Mouse (Mus musculus): ENCODE measurements around the gene Pars2.
A peak's percentile ranks its signal among the peaks of the same experiment; 100 is the strongest.

The Pars2 gene

DNA sequence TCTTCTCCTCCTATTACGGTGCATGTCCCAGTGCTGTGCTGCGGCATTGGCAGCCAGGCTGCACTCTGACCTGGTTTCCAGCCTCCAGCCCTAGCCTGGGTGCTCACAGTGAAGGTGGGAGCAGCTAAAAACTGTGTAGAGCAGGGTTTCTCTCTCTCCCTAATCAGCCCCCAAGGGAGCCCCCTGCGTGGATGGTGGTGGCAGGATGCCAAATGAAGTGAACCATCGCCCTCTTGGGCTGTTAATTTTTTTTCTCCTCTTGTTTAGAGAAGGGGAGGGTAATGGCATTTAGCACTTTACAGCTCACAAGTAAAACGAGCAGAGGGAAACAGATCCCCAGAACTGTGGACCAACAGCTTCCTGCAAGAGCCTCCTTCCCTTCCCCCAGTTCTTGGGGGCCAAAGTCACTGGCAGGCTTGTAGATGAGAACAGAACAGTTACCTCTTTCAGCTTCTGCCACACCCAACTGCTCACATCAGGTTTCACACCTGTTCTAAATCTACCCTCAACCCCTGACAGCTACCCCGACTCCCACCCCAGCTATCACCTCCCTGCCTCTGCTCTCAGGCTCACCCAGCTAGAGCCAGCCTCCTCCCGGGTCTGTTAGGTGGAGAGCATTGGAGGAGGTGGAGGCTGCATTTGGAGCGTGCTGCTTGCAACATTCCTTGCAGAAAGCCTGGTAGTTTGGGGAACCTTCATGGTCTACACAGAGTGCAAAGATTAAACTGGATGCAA, 7.2 kb upstream of the Pars2 start:
- no peak for DNase-seq

DNA sequence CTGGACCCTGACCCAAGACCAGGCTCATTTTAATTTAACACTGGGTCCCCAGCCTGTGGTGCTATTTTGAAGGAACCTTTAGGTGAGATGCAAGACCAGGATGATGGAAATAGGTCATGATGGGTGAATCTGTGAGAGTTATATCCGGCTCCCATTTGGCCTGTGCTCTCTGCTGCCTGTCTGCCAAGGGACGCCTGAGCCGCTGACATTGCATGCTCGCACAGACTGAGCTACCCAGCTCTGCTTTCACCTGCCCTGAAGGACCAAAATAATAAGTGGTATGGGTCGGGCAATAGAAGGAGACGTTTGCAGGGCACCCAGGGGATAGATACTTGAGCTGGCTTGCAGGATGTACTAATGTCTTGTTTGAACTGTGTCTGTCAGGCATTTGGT, 6.7 kb upstream of the Pars2 start:
- DNase-seq: no peak

DNA sequence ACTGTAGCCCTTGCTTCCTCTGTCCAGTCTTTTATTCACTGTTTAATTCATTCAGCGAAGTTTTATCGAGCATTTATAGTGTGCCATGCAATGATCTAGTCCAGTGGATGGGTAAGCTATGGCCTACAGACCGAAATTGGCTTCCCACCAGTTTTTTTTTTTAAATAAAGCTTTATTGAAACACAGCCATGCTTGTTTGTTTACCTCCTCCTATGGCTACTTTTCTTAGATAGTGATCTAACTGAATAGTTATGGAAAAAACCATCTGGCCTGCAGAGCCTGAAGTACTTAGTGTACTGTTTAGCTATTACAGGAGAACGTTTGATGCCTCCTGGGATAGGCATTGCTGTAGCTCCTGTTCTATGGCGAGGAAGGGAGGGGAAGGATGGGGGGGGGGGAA, 5.1 kb upstream of the Pars2 start:
- DNase-seq: no peak

DNA sequence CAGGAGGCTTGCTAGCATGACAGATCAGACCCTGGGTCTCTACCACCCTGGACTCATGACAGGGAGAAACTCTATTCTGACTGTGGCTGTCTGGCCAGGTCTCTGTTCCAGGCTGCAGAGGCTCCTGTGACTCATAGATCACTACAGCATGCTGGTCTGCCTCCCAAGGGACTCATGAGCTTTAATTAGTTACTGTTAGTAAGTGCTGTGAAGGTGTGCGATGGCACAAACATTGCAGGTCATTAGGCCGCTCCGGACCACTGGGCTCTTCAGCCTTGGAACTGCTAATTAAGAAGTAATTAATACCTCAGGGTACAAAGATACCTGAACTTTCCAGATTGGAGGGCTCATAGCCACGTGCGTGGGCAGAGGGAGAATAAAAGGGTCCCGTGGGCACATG, 3.7 kb upstream of the Pars2 start:
- DNase-seq: no peak

DNA sequence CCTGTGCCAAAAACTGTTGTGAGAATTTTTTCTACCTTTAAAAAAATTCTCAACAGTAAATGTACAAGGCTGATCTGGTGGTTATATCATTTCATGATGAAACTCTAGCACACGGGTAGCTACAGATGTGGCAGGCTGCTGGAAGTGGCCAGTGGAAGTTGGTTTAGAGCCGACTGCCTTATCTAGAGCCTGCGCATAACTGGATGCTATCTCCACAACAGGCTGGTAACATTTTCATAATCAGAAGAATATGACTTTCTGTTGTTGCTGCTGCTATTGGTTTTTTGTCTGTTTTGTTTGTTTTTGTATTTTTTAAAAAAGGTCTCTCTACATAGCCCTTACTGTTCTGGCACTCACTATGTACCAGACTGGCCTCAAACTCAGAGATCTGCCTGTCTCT, 1.7 kb downstream of the Pars2 start:
- DNase-seq: no peak

DNA sequence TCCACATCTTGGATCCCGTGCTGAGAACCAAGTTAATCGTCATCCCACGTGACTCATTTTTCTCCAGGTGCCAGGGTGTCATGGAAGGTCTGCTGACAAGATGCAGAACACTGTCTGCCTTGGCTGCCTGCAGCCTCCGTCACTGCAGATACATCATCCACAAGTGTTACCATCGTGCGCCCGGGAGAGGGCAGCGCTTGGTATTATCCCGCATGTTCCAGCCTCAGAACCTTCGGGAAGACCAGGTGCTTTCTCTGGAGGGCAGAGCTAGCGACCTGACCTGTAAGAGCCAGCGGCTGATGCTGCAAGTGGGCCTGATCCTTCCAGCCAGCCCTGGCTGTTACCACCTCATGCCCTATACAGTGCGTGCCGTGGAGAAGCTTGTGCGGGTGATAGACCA, 2.2 kb downstream of the Pars2 start:
- no peak for DNase-seq

DNA sequence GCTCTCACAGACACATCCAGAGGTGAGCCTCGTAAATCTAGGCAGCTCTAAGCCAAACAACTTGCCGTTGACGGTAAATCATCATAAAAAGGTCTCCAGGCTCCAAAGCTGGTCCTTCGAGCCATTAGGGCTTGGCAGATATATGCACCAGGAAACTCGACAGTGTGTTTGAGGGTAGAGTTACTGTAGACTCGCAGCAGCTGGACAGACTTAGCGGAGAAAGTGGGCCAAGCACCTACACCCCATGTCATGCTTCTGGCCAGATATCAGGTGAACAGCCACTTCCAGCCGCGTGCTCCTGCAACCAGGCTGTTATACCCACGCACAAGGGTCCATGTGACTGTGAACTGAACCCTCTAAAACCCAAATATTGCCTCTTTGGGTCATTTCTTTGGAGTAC, 4.8 kb downstream of the Pars2 start:
- DNase-seq: no peak

DNA sequence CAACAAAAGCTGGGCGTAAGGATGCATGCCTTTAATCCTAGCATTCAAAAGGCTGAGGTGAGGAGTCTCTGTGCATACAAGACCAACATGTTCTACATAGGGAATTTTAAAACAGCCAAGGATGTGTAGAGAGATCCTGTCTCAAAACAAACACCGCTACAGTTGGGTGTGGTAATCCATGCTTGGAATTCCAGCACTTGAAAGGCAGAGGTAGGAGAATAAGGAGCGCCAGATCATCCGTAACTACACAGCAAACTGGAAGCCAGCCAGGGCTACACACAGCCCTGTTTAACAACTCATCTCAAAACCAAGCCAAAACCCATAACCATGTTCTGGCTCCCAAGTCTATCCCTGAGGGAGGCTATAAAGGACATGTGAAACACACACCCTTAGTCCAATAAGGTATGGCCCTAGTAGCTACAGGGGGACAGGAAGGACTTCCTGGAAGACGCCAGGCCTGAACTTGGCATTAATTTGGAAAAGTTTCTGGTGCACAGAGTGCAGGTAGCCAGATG, 13.1 kb downstream of the Pars2 start:
- DNase-seq: no peak

DNA sequence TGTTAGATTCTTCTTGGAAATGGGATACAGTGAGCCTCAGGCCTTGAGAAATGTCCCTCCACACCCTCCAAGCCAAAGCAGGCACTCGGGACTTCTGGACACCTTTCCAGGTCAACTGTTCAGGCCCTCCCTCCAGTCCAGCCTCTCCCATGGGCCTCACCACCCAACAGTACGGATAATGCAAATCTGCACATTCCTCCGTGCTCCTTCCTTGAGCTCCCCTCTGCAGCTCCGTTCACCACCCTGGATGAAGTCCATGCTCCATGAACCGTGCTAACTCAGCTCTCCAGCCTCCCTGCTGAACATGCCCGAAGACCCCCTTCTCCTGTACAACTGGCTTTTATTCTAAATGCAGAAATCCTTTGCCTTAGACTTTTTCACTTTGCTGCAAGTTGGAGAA, 13.8 kb downstream of the Pars2 start:
- no peak for DNase-seq

DNA sequence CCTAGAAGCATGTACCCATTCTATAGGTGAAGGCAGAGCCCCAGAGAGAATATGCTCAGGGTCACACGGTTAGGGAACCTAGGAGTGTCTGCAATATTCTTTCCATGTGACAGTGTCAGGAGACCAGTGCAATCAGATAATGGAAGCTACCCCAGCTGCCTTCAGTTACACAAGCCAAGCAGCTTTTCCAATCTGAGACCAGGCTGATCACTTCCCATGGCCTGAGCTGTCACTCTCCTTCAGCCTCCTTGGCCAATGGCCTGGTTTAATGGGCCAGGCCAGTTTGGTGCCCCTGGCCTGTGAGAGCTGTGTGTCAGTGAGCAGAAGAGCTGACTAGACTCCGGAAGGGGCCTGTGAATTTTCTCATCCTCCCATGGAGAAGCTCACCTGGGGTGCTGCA, 14.4 kb downstream of the Pars2 start:
- DNase-seq: no peak

DNA sequence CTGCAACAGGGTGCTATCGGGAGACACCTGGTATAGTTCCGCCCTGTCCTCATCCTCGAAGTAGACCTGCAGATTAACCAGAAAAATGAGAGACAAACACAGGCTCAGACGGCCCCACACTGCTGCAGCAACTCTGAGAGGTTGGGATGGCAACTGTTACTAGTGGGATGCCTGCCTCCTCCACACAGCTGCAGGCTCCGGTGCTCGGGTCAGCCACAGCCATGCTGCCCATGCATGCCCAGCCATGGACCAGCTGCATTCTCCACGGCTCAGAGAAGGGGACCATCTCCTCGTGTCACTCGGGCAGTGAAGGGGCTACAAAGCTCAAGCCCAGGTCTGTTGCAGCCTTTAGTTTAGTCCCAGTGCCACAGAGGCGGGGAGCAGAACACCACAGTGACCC, 14.8 kb downstream of the Pars2 start:
- no peak for DNase-seq

DNA sequence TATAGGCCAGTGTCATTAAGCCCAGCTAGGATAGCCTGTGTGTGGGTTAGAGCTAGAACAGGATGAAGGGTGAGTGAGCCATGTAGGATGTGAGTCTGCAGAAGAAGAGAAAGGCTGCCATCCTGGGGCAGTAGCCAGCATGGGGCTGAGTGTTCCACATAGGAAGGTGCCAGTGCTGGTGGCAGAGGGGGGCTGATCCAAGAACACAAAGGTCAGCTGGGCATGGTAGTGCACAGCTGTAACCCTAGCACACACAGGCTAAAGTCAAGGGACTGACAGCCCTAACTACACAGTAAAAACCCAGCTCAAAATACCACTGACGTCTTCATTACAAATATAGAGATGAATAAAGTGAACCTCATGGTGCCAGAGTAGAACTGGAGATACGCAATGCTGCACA, 15.7 kb downstream of the Pars2 start:
- DNase-seq: no peak

DNA sequence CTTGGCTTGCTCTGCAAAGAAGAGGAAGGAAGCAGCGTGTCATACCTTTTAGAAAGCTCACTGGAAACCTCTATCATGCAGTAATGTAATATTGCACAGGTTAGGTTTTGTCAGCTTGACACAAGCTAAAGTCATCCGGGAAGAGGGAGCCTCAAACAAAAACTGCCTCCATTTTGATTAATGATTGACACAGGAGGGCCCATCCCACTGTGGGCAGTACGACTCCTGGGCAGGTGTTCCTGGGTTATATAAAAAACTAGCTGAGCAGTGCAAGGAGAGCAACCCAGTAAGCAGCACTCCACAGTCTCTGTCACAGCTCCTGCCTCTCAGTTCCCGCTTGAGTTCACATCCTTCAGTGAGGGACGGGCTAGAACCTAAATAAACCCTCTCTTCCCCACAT, 25.9 kb downstream of the Pars2 start:
- DNase-seq: no peak

DNA sequence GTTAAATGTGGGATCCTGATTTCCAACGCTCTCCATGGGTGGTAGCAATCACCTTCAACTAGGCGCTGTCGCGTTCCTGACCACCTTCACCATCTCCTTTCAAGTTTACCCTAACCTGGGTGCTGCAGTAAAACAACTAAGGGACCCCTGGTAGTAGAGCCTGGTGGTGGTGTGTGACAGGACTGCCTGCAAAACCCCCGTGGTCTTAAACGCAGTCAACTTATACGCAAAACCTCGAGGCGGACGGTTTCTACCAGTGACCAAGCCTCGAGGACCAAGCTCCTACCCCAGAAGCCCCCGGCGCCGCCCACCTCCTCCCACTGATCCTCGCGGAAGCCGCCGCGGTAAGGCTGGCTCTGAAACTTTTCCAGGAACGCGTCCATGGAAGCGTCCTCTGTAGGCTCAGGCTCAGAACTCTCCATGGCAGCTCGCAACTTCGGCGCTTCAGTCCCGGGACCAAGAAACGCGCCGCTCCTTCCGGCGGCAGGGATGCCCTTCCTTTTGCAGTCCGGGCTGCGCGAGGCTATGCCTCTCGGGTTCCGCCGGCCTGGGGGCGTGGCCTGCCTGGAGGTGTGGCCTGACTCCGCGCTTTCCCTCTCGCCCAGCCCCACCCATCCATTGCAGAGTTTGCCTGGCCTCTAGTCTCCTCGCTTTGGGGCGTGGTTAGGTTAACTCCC, 27.7 kb downstream of the Pars2 start, which contains the start of gene Ttc4:
Gene Ttc4, minus strand, starts transcription at position 503 of the 677 bp plus-strand sequence.
- DNase-seq: peak; percentile 81

DNA sequence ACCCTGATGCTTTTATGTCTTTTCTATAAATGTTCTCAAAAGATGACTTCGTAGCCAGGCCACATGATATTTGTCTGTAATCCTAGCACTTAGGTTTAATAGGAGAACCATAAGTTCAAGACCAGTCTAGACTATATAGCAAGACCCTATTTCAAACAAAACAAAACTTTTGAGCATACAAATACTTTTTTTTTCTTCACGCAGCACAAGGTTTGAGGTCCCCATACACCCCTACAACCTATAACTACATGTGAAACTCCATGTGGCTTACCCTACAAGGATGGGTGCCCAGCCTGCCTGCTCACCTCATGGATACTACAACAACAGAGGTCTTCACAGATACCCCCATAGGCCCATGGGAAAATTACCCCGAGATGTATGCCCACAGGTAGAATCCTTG, 28.3 kb downstream of the Pars2 start:
- no peak for DNase-seq

DNA sequence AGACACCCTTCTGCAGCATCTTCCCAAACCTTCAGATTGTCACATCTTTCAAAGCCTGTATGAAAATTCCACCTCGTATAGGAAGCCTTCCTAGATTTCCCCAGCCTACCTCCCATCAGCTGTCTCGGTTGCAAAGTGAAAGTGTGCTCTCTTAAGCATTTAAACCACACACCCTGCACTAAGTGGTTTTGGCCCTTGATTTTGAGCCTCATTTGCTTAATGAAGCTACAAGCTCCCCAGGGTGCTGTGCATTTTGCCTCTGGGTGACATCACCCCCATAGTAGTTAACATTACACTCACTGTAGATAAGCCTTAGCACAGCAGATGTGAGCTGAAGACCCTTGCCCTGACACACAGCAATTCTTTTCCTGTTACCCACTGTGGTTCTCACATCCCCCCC, 30.1 kb downstream of the Pars2 start:
- DNase-seq: no peak

DNA sequence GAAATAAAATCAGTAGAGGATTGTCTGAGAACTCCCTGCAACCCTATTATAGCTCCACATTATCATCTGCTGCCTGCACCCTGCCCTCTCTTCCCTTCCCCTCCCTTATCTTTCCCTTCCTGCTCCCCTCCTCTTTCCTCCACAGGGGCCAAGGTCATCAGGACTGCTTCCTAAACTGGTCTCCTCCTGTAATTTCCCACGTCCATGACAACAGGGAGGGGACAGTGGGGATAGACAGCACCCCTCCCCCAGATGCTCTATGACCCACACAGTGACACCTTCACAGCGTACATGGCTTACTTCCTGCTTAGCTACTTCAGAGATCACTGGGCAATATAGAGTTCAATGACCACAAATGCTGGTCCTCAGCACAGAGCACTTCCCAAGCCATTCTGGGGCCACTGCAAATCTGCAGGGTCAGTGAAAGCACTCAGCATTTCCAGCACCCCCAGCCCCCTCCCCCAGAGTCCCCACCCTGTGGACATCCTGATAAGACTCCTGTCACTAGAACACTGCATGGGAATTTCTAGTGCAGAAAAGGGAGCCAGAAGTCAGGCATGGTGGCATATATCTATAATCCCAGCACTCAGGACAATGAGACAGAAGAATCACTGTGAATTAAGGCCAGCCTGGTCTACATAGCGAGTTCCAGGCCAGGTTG, 37.9 kb downstream of the Pars2 start:
- DNase-seq: no peak

DNA sequence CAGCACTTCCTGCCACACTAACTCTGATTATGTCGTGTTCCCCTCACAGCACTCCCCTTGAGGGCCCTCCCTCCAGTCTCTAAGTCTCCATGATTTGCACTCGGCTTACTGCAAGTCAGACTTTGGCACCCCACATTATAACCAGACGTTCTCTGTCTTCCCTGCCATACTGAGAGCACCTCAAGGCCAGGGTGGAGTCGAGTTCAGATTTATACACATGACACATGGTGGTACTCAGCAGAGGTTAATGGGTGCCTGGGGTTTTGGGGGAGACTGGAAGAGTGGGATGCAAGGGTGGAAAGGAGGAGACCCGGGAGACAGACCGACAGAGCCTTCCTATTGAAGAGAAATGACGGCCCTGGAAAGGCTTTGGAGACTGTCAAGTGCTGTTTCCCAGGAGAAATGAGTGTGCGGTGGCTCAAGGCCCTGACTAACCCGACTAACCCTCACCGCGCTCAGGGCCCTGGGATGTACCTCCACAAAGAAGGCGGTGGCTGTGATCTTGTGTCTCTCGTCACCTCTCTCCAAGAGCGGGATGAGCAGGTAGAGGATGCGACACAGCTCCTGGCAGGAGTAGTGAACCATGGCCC, 43.1 kb downstream of the Pars2 start:
- no peak for DNase-seq

DNA sequence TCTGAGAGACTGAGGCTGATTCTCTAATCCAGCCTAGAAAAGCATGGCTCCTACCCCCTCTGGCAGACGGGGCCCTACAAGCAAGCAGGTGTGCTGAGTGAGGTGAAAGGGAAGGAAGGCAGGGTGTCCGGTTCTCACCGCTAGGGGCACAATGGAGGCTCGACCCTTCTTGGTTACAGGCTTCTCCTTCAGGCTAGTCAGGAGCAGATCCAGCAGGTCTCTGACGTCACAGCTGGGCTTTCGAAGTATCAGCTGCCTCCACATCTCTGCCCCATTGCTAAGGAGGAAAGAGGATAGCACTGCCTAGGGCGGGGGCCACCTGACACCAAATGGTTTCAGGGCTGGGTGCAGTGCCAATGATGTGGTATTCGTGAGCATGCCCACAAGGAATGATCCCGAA, 49.1 kb downstream of the Pars2 start:
- DNase-seq: no peak

DNA sequence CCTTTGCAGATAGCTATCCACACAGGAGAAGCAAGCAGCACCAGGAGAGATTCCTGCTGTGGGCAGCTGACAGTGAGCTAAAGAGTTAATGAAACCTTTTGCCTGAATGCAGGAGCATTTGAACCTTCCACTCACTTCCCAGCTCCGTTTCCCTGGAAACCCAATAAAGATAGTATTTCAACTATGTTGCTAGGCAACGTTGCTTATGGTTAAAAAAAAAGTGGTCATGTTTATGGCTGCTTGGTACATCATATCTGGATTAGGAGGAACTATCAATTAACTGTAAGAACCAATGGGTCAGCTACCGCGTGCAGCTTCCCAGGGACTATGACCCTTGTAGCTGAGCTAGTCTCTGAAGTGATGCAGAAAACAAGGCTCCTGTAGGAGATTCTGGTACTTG, 49.9 kb downstream of the Pars2 start:
- no peak for DNase-seq

DNA sequence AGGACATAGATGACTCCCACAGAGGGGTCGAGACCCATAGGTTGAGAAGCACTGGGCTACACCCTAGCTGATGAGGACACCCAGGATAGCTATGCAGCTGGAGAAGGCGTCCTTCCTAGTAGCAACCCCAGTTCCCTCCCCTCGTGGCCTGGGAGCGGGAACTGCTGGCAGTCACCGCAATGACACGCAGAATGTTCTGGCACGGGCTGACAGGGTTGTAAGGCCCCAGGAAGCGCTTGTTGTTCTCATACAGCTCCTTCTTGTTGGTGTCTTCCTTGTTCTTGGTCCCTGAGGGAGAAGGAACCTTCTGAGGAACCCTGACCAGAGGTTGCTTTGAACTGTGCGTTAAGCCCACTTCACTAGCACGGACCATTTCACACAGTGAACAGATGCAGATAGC, 53.1 kb downstream of the Pars2 start:
- no peak for DNase-seq

DNA sequence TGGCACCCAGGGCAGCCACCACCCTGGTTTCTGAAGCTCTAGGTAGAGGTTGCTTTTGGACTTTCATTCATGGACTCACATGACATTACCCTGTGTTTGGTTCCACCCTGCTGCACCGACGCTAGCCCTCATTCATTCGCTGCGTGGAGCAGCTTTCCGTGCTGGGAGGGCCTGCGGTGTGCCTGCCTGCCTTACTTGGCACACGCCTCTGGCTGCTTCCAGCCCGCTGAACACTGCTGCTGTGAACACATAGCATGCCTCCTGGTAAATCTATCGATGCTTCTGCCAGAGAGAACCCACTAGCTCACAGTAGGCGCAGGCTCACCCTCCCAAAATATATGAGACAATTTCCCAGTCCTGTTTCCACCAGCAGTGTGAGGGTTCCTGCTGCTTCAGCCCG, 53.5 kb downstream of the Pars2 start:
- peak; percentile 21 for DNase-seq

Measured in cerebellum, adult 8-10 months (tissue).